Mouse (Mus musculus) embryonic facial prominence, embryonic 15.5 days (tissue): ENCODE data around the gene Rnf24. TPM values are rescaled to one million over a fixed set of nuclear protein-coding genes. Genes with fewer than 3 reads are reported as not detected.
"Not testable (repeated sequence)": the region's sequence is repeated elsewhere in the genome, so short reads cannot be mapped to it uniquely, and the experiment has no call there.

Source experiments
- ATAC-seq: fragments of 200-750 bp; cut with Nextera tagmentation; 2 replicates; pipeline ENCODE4 v1.8.0; 2017; ENCODE audit warnings: low read depth, moderate TSS enrichment; ENCODE audit not compliant: insufficient number of reproducible peaks, low FRiP score, low TSS enrichment
- H3K27ac ChIP-seq: fragments of 300-500 bp; sonication (generic); replicated peaks from 2 replicates; pipeline ENCODE4 v1.5.1; 2015; ENCODE audit warnings: mild to moderate bottlenecking, inconsistent platforms
- H3K27me3 ChIP-seq: fragments of 300-500 bp; sonication (generic); 2 replicates; pipeline ENCODE4 v1.6.1; 2015; ENCODE audit warnings: inconsistent platforms
- H3K36me3 ChIP-seq: fragments of 300-500 bp; sonication (generic); 2 replicates; pipeline ENCODE4 v1.6.1; 2015; ENCODE audit warnings: mild to moderate bottlenecking, inconsistent platforms
- H3K4me1 ChIP-seq: fragments of 300-500 bp; sonication (generic); 2 replicates; pipeline ENCODE4 v1.6.1; 2015; ENCODE audit warnings: inconsistent platforms
- H3K4me2 ChIP-seq: fragments of 300-500 bp; sonication (generic); replicated peaks from 2 replicates; pipeline ENCODE4 v1.6.1; 2015; ENCODE audit warnings: mild to moderate bottlenecking, inconsistent platforms
- H3K4me3 ChIP-seq: fragments of 300-500 bp; sonication (generic); replicated peaks from 2 replicates; pipeline ENCODE4 v1.5.1; 2015; ENCODE audit warnings: mild to moderate bottlenecking, inconsistent platforms
- H3K9ac ChIP-seq: fragments of 300-500 bp; sonication (generic); 2 replicates; pipeline ENCODE4 v1.6.1; 2015; ENCODE audit warnings: inconsistent platforms
- H3K9me3 ChIP-seq: fragments of 300-500 bp; sonication (generic); replicated peaks from 2 replicates; pipeline ENCODE4 v1.6.1; 2016; ENCODE audit warnings: inconsistent platforms
- WGBS: fragments of 180-500 bp; shearing (Covaris S2); methylation state at CpG from one replicate; pipeline ENCODE4 v1.1.7; 2015; 5-methylcytosine and 5-hydroxymethylcytosine counted together
- polyA plus RNA-seq: library from polyadenylated mRNA; unstranded; fragments of >200 nt; fragmentation: Nextera tagmentation; extraction: Ambion mirVana; gene quantifications from 2 replicates; pipeline ENCODE4 v1.2.1, GENCODE M21; 2015

The Rnf24 gene
- polyA plus RNA-seq, 1 experiment from 2014 or later, result 7.6 TPM

DNA sequence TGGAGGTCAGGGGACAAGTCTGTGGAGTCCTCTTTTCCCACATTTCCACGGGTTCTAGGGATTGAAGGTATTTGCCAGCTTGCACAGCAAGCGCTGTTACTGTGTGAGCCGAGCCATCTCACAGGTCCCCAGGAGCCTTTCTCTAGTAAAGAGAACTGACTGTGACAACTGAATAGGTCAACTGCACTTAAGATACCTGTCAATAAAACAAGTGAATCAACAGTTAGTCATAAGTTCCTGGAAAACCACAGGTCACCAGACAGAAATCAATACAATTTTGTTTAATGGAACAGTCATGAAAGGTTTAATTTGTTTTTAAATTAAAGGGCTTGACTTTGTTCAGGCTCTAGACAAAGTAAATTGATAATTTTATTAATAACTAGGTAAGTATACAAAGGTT, 22.1 kb downstream of the Rnf24 start:
- H3K4me1 ChIP-seq, result no peaks in the 10 kb centered on the region
- no peak overlapping the region for H3K4me2 ChIP-seq
- H3K27ac ChIP-seq, result no peak overlapping the region
- no peaks in the 10 kb centered on the region for H3K27me3 ChIP-seq
- H3K4me3 ChIP-seq, result no peak overlapping the region
- H3K36me3 ChIP-seq, result no peaks in the 10 kb centered on the region
- H3K9ac ChIP-seq, result no peak overlapping the region
- 84% methylated on average over 3 of the region's 3 CpGs for WGBS
- H3K9me3 ChIP-seq, result no peaks in the 10 kb centered on the region
- ATAC-seq, result no peak

DNA sequence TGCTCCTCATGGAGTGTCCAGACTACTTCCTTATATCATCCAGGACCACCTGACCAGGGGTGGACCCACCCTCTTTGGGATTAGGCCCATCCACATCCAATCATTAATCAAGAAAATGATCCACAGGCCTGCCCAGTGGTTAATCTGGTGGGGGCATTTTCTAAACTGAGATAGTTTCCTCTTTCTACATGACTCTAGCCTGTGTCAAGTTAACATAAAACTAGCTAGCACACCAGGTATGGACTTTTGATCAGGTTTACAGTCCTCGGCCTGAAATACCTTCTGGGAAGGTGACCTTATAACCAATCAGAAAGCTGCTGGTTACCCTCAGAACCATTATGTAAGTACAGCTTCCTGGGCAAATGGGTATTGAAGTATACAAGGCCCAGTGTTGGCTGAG, 23.7 kb downstream of the Rnf24 start:
- no peaks in the 10 kb centered on the region for H3K27me3 ChIP-seq
- H3K4me3 ChIP-seq, result no peak overlapping the region
- H3K9ac ChIP-seq, result no peak overlapping the region
- 97% methylated on average over 1 of the region's 1 CpGs for WGBS
- H3K36me3 ChIP-seq, result no peaks in the 10 kb centered on the region
- H3K4me1 ChIP-seq, result no peaks in the 10 kb centered on the region
- no peak for ATAC-seq
- H3K27ac ChIP-seq, result no peak overlapping the region
- no peak overlapping the region for H3K4me2 ChIP-seq
- H3K9me3 ChIP-seq, result no peaks in the 10 kb centered on the region

DNA sequence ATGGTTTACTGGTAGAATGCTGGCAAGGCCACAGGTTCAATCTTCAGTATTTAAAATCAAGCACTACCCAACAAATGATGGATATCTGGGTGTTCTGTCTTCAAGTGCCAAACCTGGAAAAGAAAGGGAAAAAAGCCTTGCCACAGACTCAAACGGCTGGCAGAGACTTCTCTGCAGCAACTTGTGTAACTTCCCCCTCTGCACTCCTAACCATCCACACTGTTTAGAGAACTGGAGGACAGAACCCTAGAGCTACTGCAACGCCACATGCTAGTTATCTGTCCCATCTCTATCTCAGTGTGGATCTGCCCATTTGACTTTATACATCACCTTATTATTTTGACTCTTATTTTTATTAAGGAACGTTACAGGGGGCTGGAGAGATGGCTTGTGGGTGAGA, 26.6 kb downstream of the Rnf24 start:
- Histone ChIP-seq H3K4me1 (no peaks in the 10 kb centered on the region), H3K27me3 (no peaks in the 10 kb centered on the region), H3K36me3 (no peaks in the 10 kb centered on the region), H3K4me3 (no peak overlapping the region), H3K4me2 (no peak overlapping the region), H3K9me3 (no peaks in the 10 kb centered on the region), H3K27ac (no peak overlapping the region), H3K9ac (no peak overlapping the region)
- no peak for ATAC-seq
- 62% methylated on average over 3 of the region's 3 CpGs for WGBS

DNA sequence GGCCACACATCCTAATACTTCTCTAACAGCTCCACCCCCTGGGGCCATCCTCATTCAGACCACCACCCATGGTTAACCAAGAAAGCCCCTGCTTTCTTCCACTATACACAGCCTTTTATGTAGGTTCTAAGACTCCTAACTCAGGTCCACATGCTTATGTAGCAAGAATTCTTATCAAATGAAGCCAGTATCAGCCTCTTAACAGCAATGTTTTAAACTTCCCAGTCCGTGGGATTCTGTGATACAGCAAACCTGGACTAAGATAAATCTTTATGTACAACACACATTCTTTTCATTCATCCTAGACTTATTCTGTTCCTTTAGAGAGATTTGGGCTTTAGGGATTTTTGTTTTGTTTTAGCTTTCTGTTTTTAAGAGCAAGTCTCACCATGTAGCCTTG, 29.0 kb downstream of the Rnf24 start:
- 75% methylated on average over 1 of the region's 1 CpGs for WGBS
- no peak for ATAC-seq
- no peaks in the 10 kb centered on the region for H3K9me3 ChIP-seq

DNA sequence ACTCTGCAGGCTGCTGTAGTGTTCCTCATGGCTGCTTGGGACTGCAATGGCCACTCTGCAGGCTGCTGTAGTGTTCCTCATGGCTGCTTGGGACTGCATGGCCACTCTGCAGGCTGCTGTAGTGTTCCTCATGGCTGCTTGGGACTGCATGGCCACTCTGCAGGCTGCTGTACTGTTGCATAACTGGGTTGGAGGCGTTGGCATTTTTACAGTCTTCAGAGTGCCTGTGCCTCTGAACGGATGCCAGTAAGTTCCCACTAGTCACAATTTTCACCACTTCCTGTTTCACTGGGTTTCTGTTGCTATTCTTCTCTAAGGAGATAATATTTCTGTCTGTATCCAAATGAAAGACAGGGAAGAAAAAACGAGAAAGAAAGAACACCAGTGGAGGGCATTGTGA, 31.5 kb downstream of the Rnf24 start:
- ATAC-seq, result not testable (repeated sequence)
- 28% methylated on average over 3 of the region's 3 CpGs for WGBS

More for the DNA sequence above, 29.0 kb downstream of the Rnf24 start:
- Histone ChIP-seq H3K27me3 (no peaks in the 10 kb centered on the region), H3K9ac (no peak overlapping the region), H3K4me2 (no peak overlapping the region), H3K27ac (no peak overlapping the region), H3K4me1 (no peaks in the 10 kb centered on the region), H3K36me3 (no peaks in the 10 kb centered on the region), H3K4me3 (no peak overlapping the region)

DNA sequence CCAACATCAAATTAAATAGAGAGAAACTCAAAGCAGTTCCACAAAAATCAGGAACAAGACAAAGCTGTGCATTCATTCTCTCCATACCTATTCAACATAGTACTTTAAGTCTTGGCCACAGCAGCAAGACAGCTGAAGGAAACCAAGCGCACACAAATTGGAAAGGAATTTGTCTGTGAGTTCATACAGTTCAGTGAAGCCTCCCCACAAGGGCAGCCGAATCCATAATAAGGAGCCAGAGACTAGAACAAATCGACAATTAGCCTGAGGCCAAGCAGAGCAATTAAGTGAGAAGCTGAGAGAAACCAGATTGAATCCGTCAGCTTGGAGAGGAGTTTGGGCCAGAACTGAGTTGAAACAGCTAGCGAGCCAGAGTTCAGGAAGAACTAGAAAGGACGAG, 33.3 kb downstream of the Rnf24 start:
- H3K27ac ChIP-seq, result no peak overlapping the region
- no peaks in the 10 kb centered on the region for H3K4me1 ChIP-seq
- no peaks in the 10 kb centered on the region for H3K36me3 ChIP-seq
- WGBS, result 64% methylated on average over 6 of the region's 6 CpGs
- H3K9ac ChIP-seq, result no peak overlapping the region
- H3K9me3 ChIP-seq, result no peaks in the 10 kb centered on the region
- no peak overlapping the region for H3K4me3 ChIP-seq
- no peak for ATAC-seq
- no peaks in the 10 kb centered on the region for H3K27me3 ChIP-seq
- no peak overlapping the region for H3K4me2 ChIP-seq

More for the DNA sequence above, 31.5 kb downstream of the Rnf24 start:
- H3K4me2 ChIP-seq, H3K9me3 ChIP-seq, H3K27me3 ChIP-seq, H3K4me1 ChIP-seq, H3K36me3 ChIP-seq, H3K9ac ChIP-seq, H3K4me3 ChIP-seq: not testable (repeated sequence)
- H3K27ac ChIP-seq, result peak overlapping the region; percentile 51; the same call in 1 of the 2 replicates

DNA sequence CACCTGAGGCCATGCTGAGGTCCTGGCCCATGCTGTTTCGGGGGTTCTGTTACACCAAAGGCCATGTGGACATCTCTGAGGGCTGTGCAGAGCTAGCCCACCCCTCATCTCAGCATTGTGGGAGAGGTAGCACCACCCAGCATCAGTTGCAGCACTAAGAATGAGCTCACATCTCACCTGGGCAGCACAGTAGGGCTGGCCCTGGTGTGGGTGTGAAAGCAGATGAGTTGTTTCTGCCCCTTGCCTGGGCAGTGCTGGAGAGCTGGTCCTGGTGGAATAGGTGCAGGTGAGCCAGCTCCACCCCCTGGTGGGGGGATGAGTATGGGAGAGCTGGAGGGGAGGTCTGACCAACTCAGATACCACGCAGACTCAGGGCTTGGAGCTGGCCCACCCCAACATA, 36.5 kb downstream of the Rnf24 start:
- no peak for ATAC-seq
- H3K36me3 ChIP-seq, result 0 out of 2 replicates have a peak, but pooled peaks cover 4% of the 10 kb centered on the region

DNA sequence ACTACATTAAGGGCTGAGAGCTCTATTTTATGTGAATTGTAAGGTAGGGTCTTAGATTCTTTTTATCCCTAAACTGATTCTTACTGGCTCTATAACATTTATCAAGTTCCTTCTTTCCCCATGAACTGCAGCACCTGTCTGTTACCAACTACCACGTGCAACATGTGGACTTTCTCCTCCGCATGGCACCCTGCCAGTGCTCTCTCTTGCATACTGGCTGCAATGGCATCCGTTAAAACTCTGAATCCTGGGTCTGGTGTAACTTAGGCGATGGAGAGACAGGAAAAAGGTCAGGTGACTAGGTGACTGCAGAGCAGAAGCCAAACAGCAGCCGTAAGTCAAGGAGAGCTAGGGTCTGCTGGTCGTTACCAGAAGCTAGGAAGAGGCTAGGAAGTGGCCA, 43.4 kb downstream of the Rnf24 start:
- H3K9ac ChIP-seq, result no peak overlapping the region
- H3K4me1 ChIP-seq, result no peaks in the 10 kb centered on the region
- H3K27ac ChIP-seq, result no peak overlapping the region
- no peak overlapping the region for H3K4me3 ChIP-seq
- H3K4me2 ChIP-seq, result no peak overlapping the region
- ATAC-seq, result no peak
- H3K36me3 ChIP-seq, result 0 out of 2 replicates have a peak, but pooled peaks cover 7% of the 10 kb centered on the region
- WGBS, result 60% methylated on average over 6 of the region's 6 CpGs
- H3K27me3 ChIP-seq, result no peaks in the 10 kb centered on the region
- no peaks in the 10 kb centered on the region for H3K9me3 ChIP-seq

More for the DNA sequence above, 36.5 kb downstream of the Rnf24 start:
- Histone ChIP-seq H3K4me2 (no peak overlapping the region), H3K9ac (no peak overlapping the region), H3K9me3 (no peaks in the 10 kb centered on the region), H3K27ac (no peak overlapping the region), H3K27me3 (no peaks in the 10 kb centered on the region), H3K4me3 (no peak overlapping the region), H3K4me1 (no peaks in the 10 kb centered on the region)
- WGBS, result 91% methylated on average over 2 of the region's 2 CpGs

DNA sequence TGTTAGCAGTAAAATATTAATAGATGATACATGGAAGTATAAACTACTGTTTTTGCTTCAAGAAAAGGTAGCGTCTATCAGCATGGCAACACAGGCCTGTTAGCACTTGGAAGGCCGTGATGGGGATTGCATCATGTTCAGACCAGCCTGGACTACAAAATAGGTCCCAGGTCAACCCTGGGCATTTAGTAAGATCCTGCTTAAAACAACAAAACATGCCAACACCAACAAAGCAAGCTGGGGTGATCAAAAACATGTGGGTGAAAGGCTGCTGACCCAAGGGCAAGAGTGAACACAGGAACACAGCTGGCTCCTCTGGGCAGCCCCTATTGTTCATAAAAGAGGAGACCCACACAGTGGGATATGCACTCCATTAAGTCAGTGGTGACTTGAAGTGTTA, 44.9 kb downstream of the Rnf24 start:
- Histone ChIP-seq H3K9ac (no peak overlapping the region), H3K27ac (no peak overlapping the region), H3K4me1 (no peaks in the 10 kb centered on the region), H3K36me3 (peaks cover 17% of the 10 kb centered on the region), H3K9me3 (no peaks in the 10 kb centered on the region), H3K27me3 (no peaks in the 10 kb centered on the region), H3K4me2 (no peak overlapping the region), H3K4me3 (no peak overlapping the region)
- ATAC-seq, result no peak
- WGBS, result 66% methylated on average over 2 of the region's 2 CpGs

DNA sequence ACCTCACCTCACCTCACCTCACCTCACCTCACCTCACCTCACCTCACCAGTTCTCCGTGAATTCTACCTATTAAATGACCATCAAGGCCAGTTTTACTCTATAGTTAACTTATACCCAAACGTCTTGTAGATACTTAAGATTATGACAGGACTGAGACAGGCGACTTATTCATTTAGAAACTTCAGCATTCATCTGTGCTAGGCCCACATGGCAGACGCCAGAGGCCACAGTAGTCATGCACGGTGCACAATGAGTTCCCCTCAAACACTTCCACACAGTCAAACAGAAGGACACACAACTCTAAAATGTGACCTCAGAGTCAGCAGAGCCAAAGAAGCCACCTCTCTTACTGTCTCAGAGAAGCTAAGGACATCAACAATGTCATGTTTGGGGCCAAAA, 45.3 kb downstream of the Rnf24 start:
- Histone ChIP-seq H3K4me1 (no peaks in the 10 kb centered on the region), H3K27ac (no peak overlapping the region), H3K36me3 (peaks cover 19% of the 10 kb centered on the region), H3K9ac (no peak overlapping the region), H3K4me2 (no peak overlapping the region), H3K27me3 (no peaks in the 10 kb centered on the region), H3K4me3 (no peak overlapping the region), H3K9me3 (no peaks in the 10 kb centered on the region)
- WGBS, result 86% methylated on average over 5 of the region's 5 CpGs
- no peak for ATAC-seq

DNA sequence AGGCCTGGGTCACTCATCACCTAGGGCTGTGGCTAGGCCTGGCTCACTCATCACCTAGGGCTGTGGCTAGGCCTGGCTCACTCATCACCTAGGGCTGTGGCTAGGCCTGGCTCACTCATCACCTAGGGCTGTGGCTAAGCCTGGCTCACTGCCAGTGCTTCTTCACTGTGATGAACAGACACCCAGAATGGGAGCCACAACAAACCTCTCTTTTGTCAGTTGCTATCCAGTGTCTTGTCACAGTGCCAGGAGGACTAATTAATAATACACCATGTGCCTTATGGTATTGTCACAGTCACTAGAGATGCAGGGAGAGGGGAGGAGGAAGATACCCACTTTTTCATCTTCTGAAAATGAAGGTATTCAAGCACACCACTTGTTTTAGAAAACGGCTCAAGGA, 47.5 kb downstream of the Rnf24 start:
- H3K4me3 ChIP-seq, H3K9ac ChIP-seq, ATAC-seq, H3K4me1 ChIP-seq, H3K9me3 ChIP-seq, H3K27me3 ChIP-seq, H3K4me2 ChIP-seq, H3K27ac ChIP-seq: not testable (repeated sequence)
- WGBS, result 82% methylated on average over 1 of the region's 1 CpGs
- H3K36me3 ChIP-seq, result peaks cover 19% of the 10 kb centered on the region

DNA sequence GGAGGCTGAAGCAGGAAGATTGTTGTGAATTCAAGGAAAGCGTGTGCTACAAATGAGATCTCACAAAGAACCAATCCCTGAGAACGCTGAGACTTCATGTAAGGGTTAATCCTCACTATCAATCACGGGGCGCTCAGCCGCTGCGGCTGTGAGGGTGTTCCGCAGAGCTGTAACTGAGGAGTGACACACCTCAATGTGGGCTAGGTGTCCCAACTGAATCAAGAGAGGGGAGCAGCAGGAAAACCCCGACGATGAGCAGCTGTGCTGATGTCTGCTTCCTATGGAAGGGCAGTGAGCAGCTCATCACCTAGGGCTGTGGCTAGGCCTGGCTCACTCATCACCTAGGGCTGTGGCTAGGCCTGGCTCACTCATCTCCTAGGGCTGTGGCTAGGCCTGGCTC, 48.2 kb downstream of the Rnf24 start:
- Histone ChIP-seq H3K27ac (no peak overlapping the region), H3K9ac (no peak overlapping the region), H3K9me3 (no peaks in the 10 kb centered on the region), H3K27me3 (no peaks in the 10 kb centered on the region), H3K4me1 (peaks cover 10% of the 10 kb centered on the region; the same call in 1 of the 2 replicates), H3K4me2 (no peak overlapping the region), H3K4me3 (no peak overlapping the region), H3K36me3 (peaks cover 19% of the 10 kb centered on the region)
- 85% methylated on average over 9 of the region's 9 CpGs for WGBS
- no peak for ATAC-seq
